Mouse (Mus musculus) Muller cell, postnatal 12 days (primary cell): ENCODE data around the gene Rap1gds1.

Experiments
- DNase-seq: peaks from one replicate; pipeline ENCODE4 v3.0.0-alpha.2; 2015; ENCODE audit errors: inconsistent ontology term

The Rap1gds1 gene

GRCm38 (mm10) chr3:138880999-138881724, 193.8 kb downstream of the Rap1gds1 start:
- DNase-seq: no peak

GRCm38 (mm10) chr3:138877741-138878140, 197.3 kb downstream of the Rap1gds1 start:
- DNase-seq: no peak

GRCm38 (mm10) chr3:138876931-138877361, 198.1 kb downstream of the Rap1gds1 start:
- DNase-seq: no peak

GRCm38 (mm10) chr3:138876418-138876817, 198.6 kb downstream of the Rap1gds1 start:
- DNase-seq: no peak

- no peak for DNase-seq
Measured at GRCm38 (mm10) chr3:138875936-138876335, 199.1 kb downstream of the Rap1gds1 start.
